Mouse (Mus musculus) lung, postnatal 0 days (tissue): ENCODE measurements around the gene Ass1. TPM values are rescaled to one million over a fixed set of nuclear protein-coding genes. Genes with fewer than 3 reads are reported as not detected.

Experiments used
- ATAC-seq: fragments of 200-750 bp; cut with Nextera tagmentation; 2 replicates; pipeline ENCODE4 v1.8.0; 2017; ENCODE audit warnings: moderate library complexity
- DNase-seq: peaks from one replicate; pipeline ENCODE4 v3.0.0-alpha.2; 2016; ENCODE audit warnings: low spot score
- H3K27ac ChIP-seq: fragments of 300-500 bp; sonication (generic); 2 replicates; pipeline ENCODE4 v1.5.1; 2014; ENCODE audit warnings: antibody characterized with exemption, mild to moderate bottlenecking, low read length, mixed read lengths
- H3K27me3 ChIP-seq: fragments of 300-500 bp; sonication (generic); replicated peaks from 2 replicates; pipeline ENCODE4 v1.6.1; 2014; ENCODE audit warnings: low read length, mixed read lengths; ENCODE audit not compliant: insufficient read depth
- H3K36me3 ChIP-seq: fragments of 300-500 bp; sonication (generic); 2 replicates; pipeline ENCODE4 v1.6.1; 2014; ENCODE audit warnings: low read length, mixed read lengths; ENCODE audit not compliant: insufficient read depth
- H3K4me1 ChIP-seq: fragments of 300-500 bp; sonication (generic); 2 replicates; pipeline ENCODE4 v1.6.1; 2014; ENCODE audit warnings: antibody characterized with exemption, low read depth, low read length, mixed read lengths; ENCODE audit not compliant: insufficient read depth
- H3K4me2 ChIP-seq: fragments of 300-500 bp; sonication (generic); replicated peaks from 2 replicates; pipeline ENCODE4 v1.6.1; 2014; ENCODE audit warnings: low read depth, mild to moderate bottlenecking, low read length, moderate library complexity, mixed read lengths
- H3K4me3 ChIP-seq: fragments of 300-500 bp; sonication (generic); 2 replicates; pipeline ENCODE4 v1.5.1; 2014; ENCODE audit warnings: low read depth, low read length
- H3K9ac ChIP-seq: fragments of 300-500 bp; sonication (generic); replicated peaks from 2 replicates; pipeline ENCODE4 v1.6.1; 2014; ENCODE audit warnings: low read depth, mild to moderate bottlenecking
- H3K9me3 ChIP-seq: fragments of 300-500 bp; sonication (generic); 2 replicates; pipeline ENCODE4 v1.6.1; 2016; ENCODE audit warnings: low read length, mixed read lengths
- CTCF ChIP-seq: IDR thresholded peaks from 2 replicates; pipeline ENCODE4 v1.5.1; 2016; ENCODE audit warnings: antibody characterized with exemption, mild to moderate bottlenecking
- EP300 ChIP-seq: IDR thresholded peaks from 2 replicates; pipeline ENCODE4 v1.6.1; 2016; ENCODE audit warnings: antibody characterized with exemption, mild to moderate bottlenecking, control low read depth
- WGBS: fragments of 180-500 bp; shearing (Covaris S2); extraction: QIAGEN DNeasy Blood & Tissue Kit; methylation state at CpG from one replicate; pipeline ENCODE4 v1.1.7; 2014; 5-methylcytosine and 5-hydroxymethylcytosine counted together
- polyA plus RNA-seq: library from polyadenylated mRNA; unstranded; fragments of >200 nt; fragmentation: Nextera tagmentation; extraction: Ambion mirVana; gene quantifications from 2 replicates; pipeline ENCODE4 v1.2.1, GENCODE M21; 2015

Gene Ass1
- polyA plus RNA-seq, 1 experiment from 2014 or later = 27.0 TPM

- no peak overlapping the region for H3K4me2 ChIP-seq
- peak; percentile 87 for ATAC-seq
- WGBS = 33% methylated on average over 11 of the region's 11 CpGs
These were observed 16.3 kb upstream of the Ass1 start for GRCm38 (mm10) chr2:31453559-31454177.

GRCm38 (mm10) chr2:31454280-31454679, 15.7 kb upstream of the Ass1 start:
- H3K4me1 ChIP-seq = peaks cover 9% of the 10 kb centered on the region; the same call in 1 of the 2 replicates
- H3K9me3 ChIP-seq = no peaks in the 10 kb centered on the region
- peak; percentile 44 for DNase-seq
- no peaks in the 10 kb centered on the region for H3K36me3 ChIP-seq
- peak overlapping the region; percentile 61 for H3K27ac ChIP-seq
- no peak overlapping the region for H3K4me3 ChIP-seq
- H3K9ac ChIP-seq = no peak overlapping the region
- ATAC-seq = peak; percentile 64
- H3K27me3 ChIP-seq = no peaks in the 10 kb centered on the region
- no peak overlapping the region for H3K4me2 ChIP-seq
- WGBS = 34% methylated on average over 8 of the region's 8 CpGs
- TF ChIP-seq EP300 (no peak), CTCF (no peak)

More at GRCm38 (mm10) chr2:31453559-31454177, 16.3 kb upstream of the Ass1 start:
- no peak overlapping the region for H3K9ac ChIP-seq
- TF ChIP-seq CTCF = no peak
- no peak for TF ChIP-seq EP300
- H3K9me3 ChIP-seq = no peaks in the 10 kb centered on the region
- peak; percentile 83 for DNase-seq
- H3K27ac ChIP-seq = peak overlapping the region; percentile 61
- no peaks in the 10 kb centered on the region for H3K27me3 ChIP-seq
- H3K4me1 ChIP-seq = peaks cover 9% of the 10 kb centered on the region; the same call in 1 of the 2 replicates
- H3K36me3 ChIP-seq = no peaks in the 10 kb centered on the region
- H3K4me3 ChIP-seq = no peak overlapping the region

GRCm38 (mm10) chr2:31455418-31455817, 14.6 kb upstream of the Ass1 start:
- no peak overlapping the region for H3K9ac ChIP-seq
- 66% methylated on average over 7 of the region's 7 CpGs for WGBS
- no peak overlapping the region for H3K4me3 ChIP-seq
- DNase-seq = no peak
- H3K27ac ChIP-seq = no peak overlapping the region
- no peak overlapping the region for H3K4me2 ChIP-seq
- peaks cover 9% of the 10 kb centered on the region for H3K4me1 ChIP-seq
- TF ChIP-seq CTCF (no peak), EP300 (no peak)
- no peaks in the 10 kb centered on the region; the same call in 1 of the 2 replicates for H3K27me3 ChIP-seq
- ATAC-seq = no peak
- no peaks in the 10 kb centered on the region for H3K36me3 ChIP-seq
- no peaks in the 10 kb centered on the region for H3K9me3 ChIP-seq

- H3K4me2 ChIP-seq = no peak overlapping the region
- 43% methylated on average over 5 of the region's 5 CpGs for WGBS
- no peak overlapping the region for H3K4me3 ChIP-seq
- DNase-seq = no peak
- TF ChIP-seq EP300 = no peak
- TF ChIP-seq CTCF = no peak
- H3K27me3 ChIP-seq = no peaks in the 10 kb centered on the region; the same call in 1 of the 2 replicates
- H3K36me3 ChIP-seq = no peaks in the 10 kb centered on the region
- H3K9ac ChIP-seq = no peak overlapping the region
- H3K9me3 ChIP-seq = no peaks in the 10 kb centered on the region
- H3K27ac ChIP-seq = peak overlapping the region; percentile 51
- no peak for ATAC-seq
- H3K4me1 ChIP-seq = peaks cover 9% of the 10 kb centered on the region
These were observed 11.5 kb upstream of the Ass1 start for GRCm38 (mm10) chr2:31458460-31458859.

GRCm38 (mm10) chr2:31458989-31459936, 10.7 kb upstream of the Ass1 start:
- no peak overlapping the region for H3K4me3 ChIP-seq
- H3K4me2 ChIP-seq = peak overlapping the region; percentile 60
- ATAC-seq (peak; percentile 72), DNase-seq (peak; percentile 53)
- H3K36me3 ChIP-seq = no peaks in the 10 kb centered on the region
- no peak overlapping the region for H3K9ac ChIP-seq
- H3K4me1 ChIP-seq = peaks cover 9% of the 10 kb centered on the region
- no peaks in the 10 kb centered on the region for H3K9me3 ChIP-seq
- no peak for TF ChIP-seq CTCF
- TF ChIP-seq EP300 = no peak
- 23% methylated on average over 15 of the region's 16 CpGs for WGBS
- no peaks in the 10 kb centered on the region; the same call in 1 of the 2 replicates for H3K27me3 ChIP-seq
- H3K27ac ChIP-seq = peak overlapping the region; percentile 64

GRCm38 (mm10) chr2:31460025-31460571, 9.9 kb upstream of the Ass1 start:
- Histone ChIP-seq H3K4me3 (peak overlapping the region; percentile 30; the same call in 1 of the 2 replicates), H3K4me2 (peak overlapping the region; percentile 60), H3K36me3 (no peaks in the 10 kb centered on the region), H3K27me3 (no peaks in the 10 kb centered on the region; the same call in 1 of the 2 replicates), H3K27ac (peak overlapping the region; percentile 64), H3K9me3 (no peaks in the 10 kb centered on the region), H3K9ac (no peak overlapping the region), H3K4me1 (peaks cover 1% of the 10 kb centered on the region)
- TF ChIP-seq EP300 (peak; percentile 43; the same call in 1 of the 2 replicates), CTCF (peak; percentile 80)
- peak; percentile 60 for DNase-seq
- ATAC-seq = peak; percentile 56
- under 1% methylated on average over 39 of the region's 48 CpGs for WGBS
